Mouse (Mus musculus) liver, embryonic 14.5 days (tissue): ENCODE measurements around the gene Gm49373.

Experiments used
- CTCF ChIP-seq: IDR thresholded peaks from 2 replicates; pipeline ENCODE4 v1.5.1; 2016; ENCODE audit warnings: antibody characterized with exemption, low read depth, control low read depth
- EP300 ChIP-seq: IDR thresholded peaks from 2 replicates; pipeline ENCODE4 v1.6.1; 2016; ENCODE audit warnings: antibody characterized with exemption, low read depth

DNA sequence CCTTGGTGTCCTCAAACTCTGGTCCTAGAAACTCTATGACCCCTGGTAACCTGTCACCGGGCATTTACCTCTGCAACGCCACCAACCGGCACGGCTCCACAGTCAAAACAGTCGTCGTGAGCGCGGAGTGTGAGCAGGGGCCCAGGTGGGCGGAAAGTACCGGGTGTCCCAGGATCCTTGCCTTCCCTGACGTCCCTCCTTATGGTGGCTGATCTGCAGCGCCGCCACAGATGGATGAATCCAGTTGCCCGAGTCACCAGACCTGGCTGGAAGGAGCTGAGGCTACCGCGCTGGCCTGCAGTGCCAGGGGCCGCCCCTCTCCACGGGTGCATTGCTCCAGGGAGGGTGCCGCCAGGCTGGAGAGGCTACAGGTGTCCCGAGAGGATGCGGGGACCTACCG, 36.2 kb downstream of the Gm49373 start:
- no peak for TF ChIP-seq EP300
- TF ChIP-seq CTCF: no peak
